Mouse (Mus musculus): ENCODE measurements around the gene Pdzk1ip1. TPM values are rescaled to one million over a fixed set of nuclear protein-coding genes. Genes with fewer than 3 reads are reported as not detected.

Pdzk1ip1 gene
- polyA plus RNA-seq, 1 experiment = 171 TPM

GRCm38 (mm10) chr4:115063518-115064239 lies 24.8 kb upstream of the Pdzk1ip1 start:
- no peaks in the 10 kb centered on the region; the same call in 1 of the 2 replicates for H3K4me1 ChIP-seq (ENCODE audit: control insufficient read depth, insufficient read depth, low read length)
- no peak for DNase-seq
- H3K4me3 ChIP-seq (replicated peaks; ENCODE audit: extremely low read depth, low read depth, low read length) = peak overlapping the region; percentile 20
- no peak for TF ChIP-seq POLR2A (IDR thresholded peaks at IDR 0.05; ENCODE audit: borderline replicate concordance, extremely low read depth, low read depth, low read length)
- no peak for TF ChIP-seq CTCF (IDR thresholded peaks at IDR 0.05; ENCODE audit: insufficient read depth, low read length)
- WGBS = 8% methylated on average over 31 of the region's 31 CpGs

GRCm38 (mm10) chr4:115071668-115072067 lies 16.8 kb upstream of the Pdzk1ip1 start:
- 14% methylated on average over 1 of the region's 1 CpGs for WGBS
- H3K4me3 ChIP-seq (replicated peaks; ENCODE audit: extremely low read depth, low read depth, low read length) = no peak overlapping the region
- H3K4me1 ChIP-seq (ENCODE audit: control insufficient read depth, insufficient read depth, low read length) = peaks cover 7% of the 10 kb centered on the region; the same call in 1 of the 2 replicates
- DNase-seq = no peak
- TF ChIP-seq CTCF (IDR thresholded peaks at IDR 0.05; ENCODE audit: insufficient read depth, low read length) (no peak), POLR2A (IDR thresholded peaks at IDR 0.05; ENCODE audit: borderline replicate concordance, extremely low read depth, low read depth, low read length) (no peak)

GRCm38 (mm10) chr4:115074789-115075188 lies 13.7 kb upstream of the Pdzk1ip1 start:
- no peak for DNase-seq
- Histone ChIP-seq H3K4me3 (replicated peaks; ENCODE audit: extremely low read depth, low read depth, low read length) (no peak overlapping the region), H3K4me1 (ENCODE audit: control insufficient read depth, insufficient read depth, low read length) (peaks cover 11% of the 10 kb centered on the region)
- TF ChIP-seq POLR2A (IDR thresholded peaks at IDR 0.05; ENCODE audit: borderline replicate concordance, extremely low read depth, low read depth, low read length) (no peak), CTCF (IDR thresholded peaks at IDR 0.05; ENCODE audit: insufficient read depth, low read length) (no peak)
- 88% methylated on average over 1 of the region's 1 CpGs for WGBS

GRCm38 (mm10) chr4:115075204-115075915 lies 13.1 kb upstream of the Pdzk1ip1 start:
- WGBS = 33% methylated on average over 3 of the region's 3 CpGs
- DNase-seq = no peak
- no peak for TF ChIP-seq CTCF (IDR thresholded peaks at IDR 0.05; ENCODE audit: insufficient read depth, low read length)
- peak; percentile 24; the same call in 1 of the 2 replicates for TF ChIP-seq POLR2A (IDR thresholded peaks at IDR 0.05; ENCODE audit: borderline replicate concordance, extremely low read depth, low read depth, low read length)
- Histone ChIP-seq H3K4me3 (replicated peaks; ENCODE audit: extremely low read depth, low read depth, low read length) (no peak overlapping the region), H3K4me1 (ENCODE audit: control insufficient read depth, insufficient read depth, low read length) (peaks cover 12% of the 10 kb centered on the region)

GRCm38 (mm10) chr4:115078892-115079820 lies 9.4 kb upstream of the Pdzk1ip1 start:
- Histone ChIP-seq H3K4me3 (replicated peaks; ENCODE audit: extremely low read depth, low read depth, low read length) (no peak overlapping the region), H3K4me1 (ENCODE audit: control insufficient read depth, insufficient read depth, low read length) (peaks cover 12% of the 10 kb centered on the region)
- no peak for TF ChIP-seq POLR2A (IDR thresholded peaks at IDR 0.05; ENCODE audit: borderline replicate concordance, extremely low read depth, low read depth, low read length)
- DNase-seq = no peak
- WGBS = 49% methylated on average over 10 of the region's 10 CpGs

GRCm38 (mm10) chr4:115079821-115080349 lies 8.6 kb upstream of the Pdzk1ip1 start:
- TF ChIP-seq CTCF (IDR thresholded peaks at IDR 0.05; ENCODE audit: insufficient read depth, low read length) = no peak
- TF ChIP-seq POLR2A (IDR thresholded peaks at IDR 0.05; ENCODE audit: borderline replicate concordance, extremely low read depth, low read depth, low read length) = no peak
- Histone ChIP-seq H3K4me1 (ENCODE audit: control insufficient read depth, insufficient read depth, low read length) (peaks cover 8% of the 10 kb centered on the region), H3K4me3 (replicated peaks; ENCODE audit: extremely low read depth, low read depth, low read length) (no peak overlapping the region)
- DNase-seq = no peak
- 34% methylated on average over 5 of the region's 5 CpGs for WGBS

GRCm38 (mm10) chr4:115083031-115083430 lies 5.5 kb upstream of the Pdzk1ip1 start:
- H3K4me1 ChIP-seq (ENCODE audit: control insufficient read depth, insufficient read depth, low read length) = peaks cover 5% of the 10 kb centered on the region; the same call in 1 of the 2 replicates
- no peak for DNase-seq
- WGBS = 78% methylated on average over 3 of the region's 3 CpGs
- TF ChIP-seq POLR2A (IDR thresholded peaks at IDR 0.05; ENCODE audit: borderline replicate concordance, extremely low read depth, low read depth, low read length) = no peak
- no peak for TF ChIP-seq CTCF (IDR thresholded peaks at IDR 0.05; ENCODE audit: insufficient read depth, low read length)
- no peak overlapping the region for H3K4me3 ChIP-seq (replicated peaks; ENCODE audit: extremely low read depth, low read depth, low read length)

- 21% methylated on average over 6 of the region's 6 CpGs for WGBS
- peak; percentile 98 for TF ChIP-seq CTCF (IDR thresholded peaks at IDR 0.05; ENCODE audit: insufficient read depth, low read length)
- TF ChIP-seq POLR2A (IDR thresholded peaks at IDR 0.05; ENCODE audit: borderline replicate concordance, extremely low read depth, low read depth, low read length) = no peak
- DNase-seq = peak; percentile 62
Measured at GRCm38 (mm10) chr4:115085522-115086095, 2.9 kb upstream of the Pdzk1ip1 start.

More at GRCm38 (mm10) chr4:115085522-115086095, 2.9 kb upstream of the Pdzk1ip1 start:
- no peak overlapping the region for H3K4me3 ChIP-seq (replicated peaks; ENCODE audit: extremely low read depth, low read depth, low read length)
- H3K4me1 ChIP-seq (ENCODE audit: control insufficient read depth, insufficient read depth, low read length) = no peaks in the 10 kb centered on the region

Measured in lung, adult 2 months (tissue).